Mouse (Mus musculus) kidney, adult 10 weeks (tissue): Measurements from ENCODE around the gene Hoxc9. TPM values are rescaled to one million over a fixed set of nuclear protein-coding genes. Genes with fewer than 3 reads are reported as not detected.

ENCODE experiments used
- polyA plus RNA-seq: library from polyadenylated mRNA; stranded (reverse); fragments of 350-450 nt; fragmentation: Illumina TruSeq; extraction: RNeasy Lipid Tissue Mini Kit (QIAGEN cat#74804); gene quantifications from one replicate; pipeline ENCODE4 v1.2.3, GENCODE M21; 2014; ENCODE audit warnings: low read depth, low replicate concordance

Gene Hoxc9
- polyA plus RNA-seq: 2.9 TPM

GRCm38 (mm10) chr15:102976171-102976570 is at the start of gene Hoxc9:
TSS of gene Hoxc9 (plus strand) at chr15:102976439.

GRCm38 (mm10) chr15:102936279-102936972 is 39.8 kb upstream of the Hoxc9 start, which contains the start of gene Hoxc12:
TSS of gene Hoxc12 (plus strand) at chr15:102936757.

GRCm38 (mm10) chr15:102954192-102955006 is 21.8 kb upstream of the Hoxc9 start, which contains the start of gene Hoxc11:
TSS of gene Hoxc11 (plus strand) at chr15:102954427.

GRCm38 (mm10) chr15:102966776-102967311 is 9.4 kb upstream of the Hoxc9 start, which contains the start of gene Hoxc10:
TSS of gene Hoxc10 (plus strand) at chr15:102966796.

GRCm38 (mm10) chr15:102967312-102967510 is 9.0 kb upstream of the Hoxc9 start, which contains the start of gene Hoxc5:
TSS of gene Hoxc5 (plus strand) at chr15:102967443.

GRCm38 (mm10) chr15:102990461-102991397 is 14.5 kb downstream of the Hoxc9 start, which contains the start of gene Hoxc8:
TSS of gene Hoxc8 (plus strand) at chr15:102990607.

GRCm38 (mm10) chr15:102997939-102998355 is 21.7 kb downstream of the Hoxc9 start, which contains the start of gene Hoxc6:
TSS of gene Hoxc6 (plus strand) at chr15:102998257.

GRCm38 (mm10) chr15:103018636-103019035 is 42.4 kb downstream of the Hoxc9 start, which contains the start of gene Hoxc4:
TSS of gene Hoxc4 (plus strand) at chr15:103018934.

Other genes with a start within 250 kb of the Hoxc9 start
- gene Hoxc13, start 55.3 kb upstream of the Hoxc9 start, polyA plus RNA-seq: not detected
- not detected for gene Hoxc12, start 39.7 kb upstream of the Hoxc9 start, polyA plus RNA-seq
- gene Hoxc11, start 22.0 kb upstream of the Hoxc9 start, polyA plus RNA-seq: not detected
- gene Hoxc10, start 9.6 kb upstream of the Hoxc9 start, polyA plus RNA-seq: 32.6 TPM
- 1.3 TPM for gene Hoxc5, start 9.0 kb upstream of the Hoxc9 start, polyA plus RNA-seq
- 7.4 TPM for gene Hoxc8, start 14.2 kb downstream of the Hoxc9 start, polyA plus RNA-seq
- gene Hoxc6, start 21.8 kb downstream of the Hoxc9 start, polyA plus RNA-seq: 17.0 TPM
- 2.9 TPM for gene Hoxc4, start 42.5 kb downstream of the Hoxc9 start, polyA plus RNA-seq
- 12.2 TPM for gene Smug1, start 190.7 kb downstream of the Hoxc9 start, polyA plus RNA-seq